Mouse (Mus musculus): ENCODE data around the gene Pigx.

DNA sequence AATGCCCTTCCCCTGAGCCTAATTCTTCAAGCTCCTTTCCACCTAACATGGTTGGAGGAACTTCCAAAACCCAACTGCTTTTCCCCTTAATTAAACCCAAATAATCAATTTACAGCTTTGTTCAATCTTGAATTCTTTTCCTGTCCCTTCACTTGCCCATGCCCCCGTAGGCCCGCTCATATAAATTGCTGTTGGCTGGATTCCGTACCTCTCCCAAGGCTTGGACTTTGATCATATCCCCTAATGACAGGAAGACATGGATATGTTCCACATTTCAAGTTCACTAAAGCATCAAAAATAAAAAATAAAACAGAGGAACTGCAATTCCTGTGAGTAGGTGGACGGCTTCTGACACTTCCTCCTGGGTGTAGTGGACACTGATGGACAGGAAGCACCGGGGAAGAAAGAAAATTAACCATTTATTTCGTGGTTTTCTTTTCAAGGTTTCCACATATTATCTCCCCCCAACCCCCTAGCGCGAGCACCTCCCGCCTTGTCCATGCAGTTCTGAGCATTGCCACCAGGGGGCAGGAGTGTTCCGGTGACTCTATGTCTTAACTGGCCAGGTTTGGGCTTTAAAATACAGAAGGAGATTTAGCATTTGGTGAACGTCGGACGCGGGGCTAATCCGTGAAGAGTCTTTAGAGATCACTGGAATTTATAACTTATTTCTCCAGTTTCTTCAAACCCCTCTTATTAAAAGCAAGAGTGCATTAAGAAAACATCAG lies 15.6 kb upstream of the Pigx start:
- peak; percentile 90 for TF ChIP-seq CTCF (IDR thresholded peaks at IDR 0.05; ENCODE audit: borderline replicate concordance, insufficient read depth, low read depth, low read length)
- TF ChIP-seq POLR2A (IDR thresholded peaks at IDR 0.05; ENCODE audit: borderline replicate concordance, insufficient read depth, low read length) = no peak

Data from cerebellum, adult 2 months (tissue).